Comparison of ENCODE assay signal across 9 mouse cellular contexts in genomic region chr13:23506819-23507515, GRCm38 (mm10). TPM values are rescaled to one million over a fixed set of nuclear protein-coding genes. Genes with fewer than 3 reads are reported as not detected.
A peak's percentile ranks its signal among the peaks of the same experiment; 100 is the strongest.
DNase-seq lines count a peak whose midpoint lies in the region; ATAC-seq lines count a peak whose summit lies in the region.
"Had no signal": no experiment of that assay in that cellular context is flagged by ENCODE, and none has a peak within 500 bp of the region (broad histone marks: within the 10 kb centered on the region; RNA-seq: fewer than 3 reads in every experiment).

No protein-coding gene starts in this region.

- no peaks in the 10 kb centered on the region for H3K36me3 ChIP-seq in megakaryocyte, embryonic 14.5 days (replicated peaks; ENCODE audit: low read length)
- H3K36me3 ChIP-seq in limb, embryonic 11.5 days (ENCODE audit: control insufficient read depth, insufficient read depth, low read length) = no peaks in the 10 kb centered on the region
- H3K36me3 ChIP-seq in stomach, embryonic 14.5 days (ENCODE audit: control insufficient read depth, insufficient read depth, low read length) = no peaks in the 10 kb centered on the region

- H3K9ac ChIP-seq in limb, embryonic 11.5 days (ENCODE audit: low read length) = no peak overlapping the region
- no peak overlapping the region for H3K9ac ChIP-seq in stomach, embryonic 14.5 days (replicated peaks; ENCODE audit: low read depth, low read length)

- peaks cover 56% of the 10 kb centered on the region for H3K4me1 ChIP-seq in megakaryocyte, embryonic 14.5 days
- H3K4me1 ChIP-seq in limb, embryonic 11.5 days (ENCODE audit: control insufficient read depth, insufficient read depth, low read length) = peaks cover 4% of the 10 kb centered on the region; the same call in 1 of the 2 replicates
- H3K4me1 ChIP-seq in stomach, embryonic 14.5 days (ENCODE audit: control insufficient read depth, insufficient read depth, low read length) = peaks cover 12% of the 10 kb centered on the region; the same call in 1 of the 2 replicates

- no peak overlapping the region for H3K27ac ChIP-seq in limb, embryonic 11.5 days (replicated peaks; ENCODE audit: low read depth, low read length)
- no peak overlapping the region for H3K27ac ChIP-seq in stomach, embryonic 14.5 days (ENCODE audit: low read length)
- H3K27ac ChIP-seq: layer of hippocampus, adult 2 months had no signal

- DNase-seq in adrenal gland, postnatal 14 days = peak; percentile 41
- no peak for DNase-seq in adrenal gland, adult (ENCODE audit: inconsistent age in 2 of 2, low spot score in 1 of 2)
- DNase-seq in limb, embryonic 11.5 days (ENCODE audit: low spot score) = peak; percentile 58
- DNase-seq in frontal cortex, postnatal 14 days (ENCODE audit: low spot score in 2 of 2) = no peak
- no peak for DNase-seq in gastrocnemius, postnatal 25 days

- WGBS in limb, embryonic 11.5 days = 10% methylated on average over 14 of the region's 14 CpGs
- 38% methylated on average over 14 of the region's 14 CpGs for WGBS in stomach, embryonic 14.5 days

- ATAC-seq in megakaryocyte, adult 5-6 weeks (ENCODE audit: poor library complexity, severe bottlenecking) = no peak
- no peak for ATAC-seq in limb, embryonic 11.5 days (ENCODE audit: insufficient number of reproducible peaks, low FRiP score, low TSS enrichment, low read depth)
- no peak for ATAC-seq in stomach, embryonic 14.5 days (ENCODE audit: insufficient number of reproducible peaks, insufficient read depth, low FRiP score, low read depth)

- peak overlapping the region; percentile 22 for H3K4me2 ChIP-seq in limb, embryonic 11.5 days (ENCODE audit: low read depth, severe bottlenecking)
- no peak overlapping the region; the same call in 1 of the 2 replicates for H3K4me2 ChIP-seq in stomach, embryonic 14.5 days (replicated peaks; ENCODE audit: low read depth, low read length)

- H3K4me3 ChIP-seq in megakaryocyte, embryonic 14.5 days (replicated peaks) = peak overlapping the region; percentile 89
- H3K4me3 ChIP-seq in limb, embryonic 11.5 days (ENCODE audit: low read depth, low read length) = no peak overlapping the region
- peak overlapping the region; percentile 18; the same call in 1 of the 2 replicates for H3K4me3 ChIP-seq in stomach, embryonic 14.5 days (ENCODE audit: low read depth, low read length)
- H3K4me3 ChIP-seq: layer of hippocampus, adult 2 months had no signal

- no peaks in the 10 kb centered on the region for H3K9me3 ChIP-seq in megakaryocyte, embryonic 14.5 days
- no peaks in the 10 kb centered on the region for H3K9me3 ChIP-seq in limb, embryonic 11.5 days (ENCODE audit: control insufficient read depth, low read length)
- no peaks in the 10 kb centered on the region for H3K9me3 ChIP-seq in stomach, embryonic 14.5 days (ENCODE audit: control insufficient read depth, low read depth, low read length)

- H3K27me3 ChIP-seq in megakaryocyte, embryonic 14.5 days (replicated peaks) = peaks cover 2% of the 10 kb centered on the region
- no peaks in the 10 kb centered on the region for H3K27me3 ChIP-seq in limb, embryonic 11.5 days (ENCODE audit: control insufficient read depth, insufficient read depth, low read length)
- no peaks in the 10 kb centered on the region for H3K27me3 ChIP-seq in stomach, embryonic 14.5 days (ENCODE audit: control insufficient read depth, insufficient read depth, low read length)

RNA-seq across cellular contexts. Expression of gene Btn2a2, which starts 18.3 kb away (rescaled TPM):
- total RNA-seq in adrenal gland, postnatal 14 days (2021) = not detected in 2 replicates
- polyA plus RNA-seq in megakaryocyte, embryonic 14.5 days (2012; ENCODE audit: insufficient read depth, low replicate concordance) = not detected in 2 replicates
- not detected in 2 replicates for total RNA-seq in megakaryocyte, adult 5-6 weeks (2015)
- not detected in 2 replicates for total RNA-seq in megakaryocyte, adult 5-6 weeks (2017)
- polyA plus RNA-seq in limb, embryonic 11.5 days (2014; fragmentation: Nextera tagmentation; extraction: Ambion mirVana) = 1.3 and 2.2 TPM in 2 replicates
- polyA plus RNA-seq in stomach, embryonic 14.5 days (2014; fragmentation: Nextera tagmentation; extraction: Ambion mirVana) = 0.22 and 0.30 TPM in 2 replicates
- total RNA-seq in gastrocnemius, postnatal 25 days (2021) = not detected

RNA-seq across cellular contexts. Expression of gene Hist1h4h, which starts 23.9 kb away (rescaled TPM):
- total RNA-seq in adrenal gland, postnatal 14 days (2021) = 699 and 771 TPM in 2 replicates
- polyA plus RNA-seq in megakaryocyte, embryonic 14.5 days (2012; ENCODE audit: insufficient read depth, low replicate concordance) = 443 and 574 TPM in 2 replicates
- 61.7 and 63.9 TPM in 2 replicates for total RNA-seq in megakaryocyte, adult 5-6 weeks (2015)
- total RNA-seq in megakaryocyte, adult 5-6 weeks (2017) = 1,033 and 1,202 TPM in 2 replicates
- 4.0 and 5.6 TPM in 2 replicates for polyA plus RNA-seq in limb, embryonic 11.5 days (2014; fragmentation: Nextera tagmentation; extraction: Ambion mirVana)
- 4.8 and 6.7 TPM in 2 replicates for polyA plus RNA-seq in stomach, embryonic 14.5 days (2014; fragmentation: Nextera tagmentation; extraction: Ambion mirVana)
- total RNA-seq in gastrocnemius, postnatal 25 days (2021) = 100 to 1,000 TPM; 156 to 160 TPM

RNA-seq across cellular contexts. Expression of gene Hist1h2af, which starts 26.7 kb away (rescaled TPM):
- total RNA-seq in adrenal gland, postnatal 14 days (2021) = 182 and 192 TPM in 2 replicates
- 37.2 and 163 TPM in 2 replicates for polyA plus RNA-seq in megakaryocyte, embryonic 14.5 days (2012; ENCODE audit: insufficient read depth, low replicate concordance)
- 61.9 and 91.1 TPM in 2 replicates for total RNA-seq in megakaryocyte, adult 5-6 weeks (2015)
- total RNA-seq in megakaryocyte, adult 5-6 weeks (2017) = 1,786 and 1,821 TPM in 2 replicates
- polyA plus RNA-seq in limb, embryonic 11.5 days (2014; fragmentation: Nextera tagmentation; extraction: Ambion mirVana) = 5.1 and 7.9 TPM in 2 replicates
- 7.8 and 14.1 TPM in 2 replicates for polyA plus RNA-seq in stomach, embryonic 14.5 days (2014; fragmentation: Nextera tagmentation; extraction: Ambion mirVana)
- total RNA-seq in gastrocnemius, postnatal 25 days (2021) = 10 to 100 TPM in 1 of 2 experiments, 1 to 10 TPM in 1; 9.5 to 14.9 TPM

RNA-seq across cellular contexts. Expression of gene Hist1h3g, which starts 28.3 kb away (rescaled TPM):
- 64.2 and 80.0 TPM in 2 replicates for total RNA-seq in adrenal gland, postnatal 14 days (2021)
- polyA plus RNA-seq in megakaryocyte, embryonic 14.5 days (2012; ENCODE audit: insufficient read depth, low replicate concordance) = 5.7 and 16.4 TPM in 2 replicates
- 225 and 241 TPM in 2 replicates for total RNA-seq in megakaryocyte, adult 5-6 weeks (2015)
- 441 and 668 TPM in 2 replicates for total RNA-seq in megakaryocyte, adult 5-6 weeks (2017)
- 7.0 and 9.4 TPM in 2 replicates for polyA plus RNA-seq in limb, embryonic 11.5 days (2014; fragmentation: Nextera tagmentation; extraction: Ambion mirVana)
- 5.5 and 7.8 TPM in 2 replicates for polyA plus RNA-seq in stomach, embryonic 14.5 days (2014; fragmentation: Nextera tagmentation; extraction: Ambion mirVana)
- 1 to 10 TPM; 2.0 to 3.9 TPM for total RNA-seq in gastrocnemius, postnatal 25 days (2021)

RNA-seq across cellular contexts. Expression of gene Hist1h2bh, which starts 36.2 kb away (rescaled TPM):
- 18.0 and 26.2 TPM in 2 replicates for total RNA-seq in adrenal gland, postnatal 14 days (2021)
- polyA plus RNA-seq in megakaryocyte, embryonic 14.5 days (2012; ENCODE audit: insufficient read depth, low replicate concordance) = 1.4 and 2.0 TPM in 2 replicates
- 32.3 and 36.5 TPM in 2 replicates for total RNA-seq in megakaryocyte, adult 5-6 weeks (2015)
- total RNA-seq in megakaryocyte, adult 5-6 weeks (2017) = 143 and 176 TPM in 2 replicates
- polyA plus RNA-seq in limb, embryonic 11.5 days (2014; fragmentation: Nextera tagmentation; extraction: Ambion mirVana) = 0.79 and 1.0 TPM in 2 replicates
- polyA plus RNA-seq in stomach, embryonic 14.5 days (2014; fragmentation: Nextera tagmentation; extraction: Ambion mirVana) = 1.1 and 1.2 TPM in 2 replicates
- 1 to 10 TPM in 1 of 2 experiments, under 1 TPM in 1; 0.90 to 1.7 TPM for total RNA-seq in gastrocnemius, postnatal 25 days (2021)

Comparison
In these comparisons a context has a peak if more than half of its experiments do, and no peak if none do; other contexts are left out.
1. DNase-seq: peak in adrenal gland, postnatal 14 days (single experiment) and limb, embryonic 11.5 days (single experiment); none in adrenal gland, adult (0 of 2), frontal cortex, postnatal 14 days (0 of 2) and gastrocnemius, postnatal 25 days (single experiment).